8 mouse cellular contexts compared by ENCODE assay signal in the genomic region with DNA sequence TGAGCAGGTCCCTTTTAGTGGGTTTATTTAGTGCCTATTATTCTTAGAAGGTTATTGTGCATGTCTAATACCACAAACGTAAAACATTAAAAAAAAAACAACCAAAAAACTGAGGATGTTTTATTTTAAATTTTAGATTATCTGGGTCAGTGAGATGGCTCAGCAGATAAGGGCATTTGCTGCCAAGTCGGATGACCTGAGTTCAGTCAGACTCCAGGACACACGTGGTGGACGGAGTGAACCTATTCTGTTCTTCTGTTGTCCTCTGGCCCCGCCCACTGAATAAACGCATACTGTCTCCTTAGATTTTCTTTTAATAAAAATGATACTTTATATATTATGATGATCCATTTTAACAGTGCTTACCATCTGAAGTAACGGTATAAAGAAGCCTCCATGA. TPM values are rescaled to one million over a fixed set of nuclear protein-coding genes. Genes with fewer than 3 reads are reported as not detected.
DNase-seq lines count a peak whose midpoint lies in the region; ATAC-seq lines count a peak whose summit lies in the region.

No protein-coding gene starts in this region.

- 44% methylated on average over 7 of the region's 7 CpGs for WGBS in heart, embryonic 11.5 days (ENCODE audit: insufficient replicate concordance)
- 55% methylated on average over 7 of the region's 7 CpGs for WGBS in limb, embryonic 10.5 days

- no peak overlapping the region for H3K9ac ChIP-seq in heart, embryonic 11.5 days (ENCODE audit: low read depth, low read length)

- no peaks in the 10 kb centered on the region for H3K9me3 ChIP-seq in heart, embryonic 11.5 days (replicated peaks; ENCODE audit: control insufficient read depth, low read length)
- no peaks in the 10 kb centered on the region for H3K9me3 ChIP-seq in limb, embryonic 10.5 days (replicated peaks)

- peaks cover 12% of the 10 kb centered on the region; the same call in 1 of the 2 replicates for H3K4me1 ChIP-seq in heart, embryonic 11.5 days (ENCODE audit: control insufficient read depth, insufficient read depth, low read length)
- H3K4me1 ChIP-seq in limb, embryonic 10.5 days, result peaks cover 10% of the 10 kb centered on the region

- no peak for ATAC-seq in heart, embryonic 11.5 days (replicated peaks; ENCODE audit: insufficient number of reproducible peaks, low FRiP score, low TSS enrichment)

- no peaks in the 10 kb centered on the region; the same call in 1 of the 2 replicates for H3K36me3 ChIP-seq in heart, embryonic 11.5 days (ENCODE audit: control insufficient read depth, insufficient read depth, low read length)
- peaks cover 16% of the 10 kb centered on the region for H3K36me3 ChIP-seq in limb, embryonic 10.5 days

- H3K4me3 ChIP-seq in heart, embryonic 11.5 days (ENCODE audit: low read depth, low read length), result peak overlapping the region; percentile 86
- H3K4me3 ChIP-seq in limb, embryonic 10.5 days, result peak overlapping the region; percentile 88

- no peak overlapping the region; the same call in 1 of the 2 replicates for H3K27ac ChIP-seq in heart, embryonic 11.5 days (ENCODE audit: low read depth, low read length)
- H3K27ac ChIP-seq in limb, embryonic 10.5 days, result no peak overlapping the region

- no peaks in the 10 kb centered on the region for H3K27me3 ChIP-seq in heart, embryonic 11.5 days (ENCODE audit: control insufficient read depth, insufficient read depth, low read length)
- H3K27me3 ChIP-seq in limb, embryonic 10.5 days (ENCODE audit: low read depth, poor library complexity, severe bottlenecking), result no peaks in the 10 kb centered on the region

- peak overlapping the region; percentile 93 for H3K4me2 ChIP-seq in heart, embryonic 11.5 days

- peak; percentile 22 for DNase-seq in adrenal gland, adult 2 months
- DNase-seq in adrenal gland, postnatal 14 days, result no peak
- DNase-seq in A20 (ENCODE audit: low read depth, low spot score), result peak; percentile 12
- no peak for DNase-seq in limb, embryonic 10.5 days (ENCODE audit: low spot score)
- DNase-seq in T-cell, adult 2 months (ENCODE audit: low spot score), result no peak
- DNase-seq in thymus, adult 18-20 months, result no peak
- no peak for DNase-seq in frontal cortex, postnatal 14 days (ENCODE audit: low spot score in 2 of 2)

RNA-seq across cellular contexts. Expression of gene Adk, which starts 1.2 kb away (rescaled TPM):
- 100 to 1,000 TPM; 103 to 124 TPM for total RNA-seq in adrenal gland, adult 2 months (2021)
- 11.8 and 12.4 TPM in 2 replicates for polyA plus RNA-seq in adrenal gland, adult 2 months (2012; rRNA removed)
- 97.4 and 164 TPM in 2 replicates for total RNA-seq in adrenal gland, postnatal 14 days (2021)
- 261 and 271 TPM in 2 replicates for polyA plus RNA-seq in heart, embryonic 11.5 days (2014; fragmentation: Nextera tagmentation; extraction: Ambion mirVana)
- polyA plus RNA-seq in limb, embryonic 10.5 days (2016; fragmentation: Nextera tagmentation; extraction: Ambion mirVana), result 170 and 179 TPM in 2 replicates

RNA-seq across cellular contexts. Expression of gene Ap3m1, which starts 1.3 kb away (rescaled TPM):
- total RNA-seq in adrenal gland, adult 2 months (2021), result 100 to 1,000 TPM; 106 to 109 TPM
- polyA plus RNA-seq in adrenal gland, adult 2 months (2012; rRNA removed), result 9.0 and 10.3 TPM in 2 replicates
- 87.7 and 99.3 TPM in 2 replicates for total RNA-seq in adrenal gland, postnatal 14 days (2021)
- polyA plus RNA-seq in heart, embryonic 11.5 days (2014; fragmentation: Nextera tagmentation; extraction: Ambion mirVana), result 84.6 and 98.0 TPM in 2 replicates
- 70.6 and 78.4 TPM in 2 replicates for polyA plus RNA-seq in limb, embryonic 10.5 days (2016; fragmentation: Nextera tagmentation; extraction: Ambion mirVana)

Comparison
In these comparisons a context has a peak if more than half of its experiments do, and no peak if none do; other contexts are left out.
1. DNase-seq: peak in adrenal gland, adult 2 months (single experiment) and A20 (single experiment); none in adrenal gland, postnatal 14 days (single experiment), limb, embryonic 10.5 days (single experiment), T-cell, adult 2 months (single experiment), thymus, adult 18-20 months (0 of 2) and frontal cortex, postnatal 14 days (0 of 2).
2. RNA of gene Adk, which starts 1.2 kb away (polyA plus RNA-seq): 261 to 271 TPM in heart, embryonic 11.5 days and 170 to 179 TPM in limb, embryonic 10.5 days; 11.8 to 12.4 TPM in adrenal gland, adult 2 months; every median in the first group is over 10 times any median in the second.